Mouse (Mus musculus): ENCODE measurements around the gene Tsen34. TPM values are rescaled to one million over a fixed set of nuclear protein-coding genes. Genes with fewer than 3 reads are reported as not detected.
A peak's percentile ranks its signal among the peaks of the same experiment; 100 is the strongest.
"Not testable (repeated sequence)": the region's sequence is repeated elsewhere in the genome, so short reads cannot be mapped to it uniquely, and the experiment has no call there.

The Tsen34 gene
- polyA plus RNA-seq, 2 experiments from 2014 or later = 7.5 to 10.4 TPM

GRCm38 (mm10) chr7:3691919-3692318, 744 bp upstream of the Tsen34 start:
- no peak for ATAC-seq

- ATAC-seq = peak; percentile 74
These were observed 535 bp downstream of the Tsen34 start, which contains the start of gene Mboat7 for GRCm38 (mm10) chr7:3692987-3693808. Gene Mboat7, minus strand, starts transcription at chr7:3693523.

GRCm38 (mm10) chr7:3693809-3694075, 1.1 kb downstream of the Tsen34 start:
- no peak for ATAC-seq

- peak; percentile 28 for ATAC-seq
These were observed 1.6 kb downstream of the Tsen34 start for GRCm38 (mm10) chr7:3694076-3694948.

- not testable (repeated sequence) for ATAC-seq
These were observed 2.3 kb downstream of the Tsen34 start for GRCm38 (mm10) chr7:3694949-3695305.

GRCm38 (mm10) chr7:3698471-3698870, 5.8 kb downstream of the Tsen34 start:
- no peak for ATAC-seq

- ATAC-seq = peak; percentile 12
These were observed 10.7 kb downstream of the Tsen34 start for GRCm38 (mm10) chr7:3703148-3703878.

- ATAC-seq = peak; percentile 90
These were observed 11.3 kb downstream of the Tsen34 start, which contains the start of gene Rps9 for GRCm38 (mm10) chr7:3703879-3704441. Gene Rps9, plus strand, starts transcription at chr7:3703993.

GRCm38 (mm10) chr7:3704475-3704874, 11.8 kb downstream of the Tsen34 start:
- peak; percentile 29 for ATAC-seq

GRCm38 (mm10) chr7:3705461-3705860, 12.8 kb downstream of the Tsen34 start:
- ATAC-seq = not testable (repeated sequence)

- no peak for ATAC-seq
These were observed 13.2 kb downstream of the Tsen34 start for GRCm38 (mm10) chr7:3705911-3706310.

- ATAC-seq = no peak
These were observed 13.8 kb downstream of the Tsen34 start for GRCm38 (mm10) chr7:3706343-3706934.

- ATAC-seq = no peak
These were observed 14.4 kb downstream of the Tsen34 start for GRCm38 (mm10) chr7:3707027-3707426.

- ATAC-seq = no peak
These were observed 15.1 kb downstream of the Tsen34 start for GRCm38 (mm10) chr7:3707568-3708413.

GRCm38 (mm10) chr7:3708447-3708980, 15.9 kb downstream of the Tsen34 start:
- ATAC-seq = not testable (repeated sequence)

- no peak for ATAC-seq
These were observed 16.3 kb downstream of the Tsen34 start for GRCm38 (mm10) chr7:3709000-3709399.

- ATAC-seq = no peak
These were observed 19.7 kb downstream of the Tsen34 start for GRCm38 (mm10) chr7:3712264-3712942.

GRCm38 (mm10) chr7:3715249-3715648, 22.6 kb downstream of the Tsen34 start:
- ATAC-seq = no peak

GRCm38 (mm10) chr7:3720268-3720667, 27.6 kb downstream of the Tsen34 start, which contains the start of gene Pirb:
Gene Pirb, minus strand, starts transcription at chr7:3720391.
- not testable (repeated sequence) for ATAC-seq

- not testable (repeated sequence) for ATAC-seq
These were observed 32.8 kb downstream of the Tsen34 start for GRCm38 (mm10) chr7:3725459-3725858.

Measured in activated CD4-positive, CD25-positive, alpha-beta regulatory T cell, adult 4 months (primary cell).